Mouse (Mus musculus): ENCODE data around the gene Amz1.

DNA sequence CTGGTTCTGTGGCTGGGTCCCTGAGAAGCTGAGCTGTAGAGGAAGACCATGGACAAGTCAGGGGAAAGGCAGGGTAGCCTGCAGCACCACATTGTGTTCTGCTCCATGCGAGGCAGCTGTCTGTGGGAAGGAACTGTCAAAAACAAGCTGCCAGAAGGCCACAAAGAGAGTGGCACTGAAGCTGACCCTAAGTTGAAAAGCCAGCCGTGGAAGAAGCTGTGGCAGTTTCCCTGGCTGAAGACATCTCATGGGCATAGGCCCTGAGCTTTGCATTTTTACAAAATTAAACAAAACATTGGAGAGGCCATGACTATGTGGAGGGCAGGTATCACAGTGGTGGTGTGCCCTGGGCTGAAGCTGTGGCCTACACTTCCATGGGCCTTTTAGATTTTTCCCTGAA, 75.3 kb downstream of the Amz1 start:
- no peak for TF ChIP-seq EP300 (IDR thresholded peaks at IDR 0.05)
- TF ChIP-seq CTCF (IDR thresholded peaks at IDR 0.05) = no peak

Measured in lung, postnatal 0 days (tissue).